Mouse (Mus musculus) hindlimb bud, embryonic 11.5 days (tissue): ENCODE measurements at regions not wholly inside any gene's neighbourhood (a gene's known extent, or its start where the extent isn't known, plus 50 kb on each side); places are given as distances from the start of the nearest gene placed in this dataset.

Experiments
- DNase-seq: peaks from one replicate; pipeline ENCODE4 v3.0.0-alpha.2; 2012; ENCODE audit warnings: low read depth, low spot score; ENCODE audit errors: extremely low spot score

DNA sequence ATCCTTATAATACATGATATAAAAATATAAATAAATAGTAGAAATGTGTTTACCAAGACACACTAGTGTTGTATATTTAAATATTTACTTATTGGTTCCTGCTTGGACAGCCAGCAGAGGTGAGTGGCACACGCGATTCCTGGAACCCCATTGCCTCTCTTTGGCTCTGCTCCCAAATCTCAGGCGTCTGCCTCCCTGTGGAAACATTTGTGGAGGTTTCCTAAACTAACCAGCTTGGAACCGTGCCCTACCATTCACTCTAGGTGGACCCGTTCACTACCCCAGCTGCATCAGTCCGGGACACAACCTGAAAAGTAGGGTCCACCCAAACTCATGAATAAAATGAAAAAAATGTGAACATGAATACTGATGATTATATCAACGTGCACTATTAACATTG is 404.0 kb upstream of the Defb41 start:
- no peak for DNase-seq

DNA sequence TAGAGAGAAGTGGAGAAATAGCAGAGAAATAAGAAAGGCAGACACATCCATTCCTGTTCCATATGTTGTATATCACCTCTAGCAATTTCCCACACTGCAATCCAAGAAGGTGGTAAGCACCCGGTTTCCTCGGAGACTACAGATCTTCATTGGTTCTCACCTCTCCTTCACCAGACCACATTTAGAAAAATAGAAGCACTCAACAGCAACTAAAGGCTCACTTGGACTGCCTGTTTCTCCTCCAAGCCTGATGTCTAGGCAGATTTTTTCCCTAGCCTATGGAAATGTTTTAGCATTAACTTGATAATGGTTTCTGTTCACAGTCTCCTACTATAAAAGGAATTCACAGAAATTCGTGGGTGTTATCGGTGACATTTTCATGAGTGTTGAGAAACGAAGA is 403.3 kb upstream of the Defb41 start:
- no peak for DNase-seq

DNA sequence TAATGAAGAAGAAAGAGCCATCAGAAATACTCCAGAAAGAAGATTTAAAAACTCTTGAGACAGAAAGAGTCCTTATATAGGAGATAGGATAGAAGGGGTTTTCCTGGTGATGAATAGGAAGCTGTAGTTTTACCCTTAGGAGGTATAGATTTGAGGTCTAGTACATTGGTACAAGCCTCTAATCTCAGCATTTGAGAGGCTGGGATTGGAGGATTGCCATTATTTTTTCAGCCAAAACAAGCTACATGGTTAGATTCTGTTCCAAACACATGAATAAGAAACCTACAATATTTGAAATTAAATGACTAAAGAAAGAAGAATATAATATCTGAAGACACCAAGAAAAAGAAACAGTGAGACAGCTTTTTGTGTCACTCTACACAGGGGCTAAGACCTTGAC is 375.9 kb upstream of the Defb41 start:
- no peak for DNase-seq

DNA sequence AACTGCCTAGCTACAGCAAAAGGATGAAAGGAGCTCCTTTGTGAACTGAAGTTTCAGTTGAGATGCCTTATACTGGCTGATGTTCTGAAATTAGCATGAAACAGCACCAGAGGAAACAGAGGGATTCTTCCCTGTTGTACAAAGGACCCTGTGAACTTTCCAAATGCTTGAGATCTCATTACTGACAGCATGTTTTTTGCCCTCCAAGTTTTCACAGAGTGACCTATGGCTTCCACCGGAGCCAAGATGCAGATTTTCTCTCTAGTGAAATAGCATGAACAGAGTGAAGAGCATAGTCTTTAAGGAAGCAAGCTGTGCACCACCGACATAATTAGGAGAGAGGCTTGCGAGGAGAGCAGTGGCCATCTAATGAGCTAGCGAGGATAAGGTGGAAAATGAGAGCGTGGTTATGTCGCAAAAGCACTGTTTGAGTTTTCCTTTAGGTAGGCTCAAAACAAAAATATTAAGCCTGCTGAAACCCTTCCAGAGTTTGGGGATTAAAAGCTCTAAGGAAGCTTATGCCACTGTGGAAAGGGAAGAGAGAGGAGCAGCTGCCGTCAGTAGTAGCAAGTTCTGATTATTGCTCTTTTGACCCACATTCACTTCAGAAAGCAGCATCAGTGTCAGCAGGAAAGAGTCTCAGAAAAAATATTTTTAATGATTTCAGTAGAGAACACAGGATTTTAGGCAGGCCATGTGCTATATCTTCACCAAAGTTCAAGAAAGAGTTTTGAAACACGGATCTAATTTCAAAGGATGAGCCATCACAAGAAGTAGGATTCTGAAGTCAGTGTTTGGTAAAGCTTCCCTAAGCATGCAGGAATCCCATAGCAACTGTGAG is 374.7 kb upstream of the Defb41 start:
- DNase-seq, result no peak

DNA sequence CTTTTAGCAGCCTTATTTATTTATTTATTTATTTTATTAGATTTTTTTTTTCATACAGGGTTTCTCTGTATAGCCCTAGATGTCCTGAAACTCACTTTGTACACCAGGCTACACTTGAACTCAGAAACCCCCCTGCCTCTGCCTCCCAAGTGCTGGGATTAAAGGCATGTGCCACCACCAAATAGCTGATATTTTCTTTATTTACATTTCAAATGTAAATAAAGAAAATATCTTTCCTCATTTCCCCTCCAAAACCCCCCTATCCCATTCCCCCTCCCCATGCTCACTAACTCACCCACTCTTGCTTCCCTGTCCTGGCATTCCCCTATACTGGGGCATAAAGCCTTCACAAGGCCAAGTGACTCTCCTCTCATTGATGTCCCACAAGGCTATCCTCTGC is 372.4 kb upstream of the Defb41 start:
- DNase-seq, result no peak

DNA sequence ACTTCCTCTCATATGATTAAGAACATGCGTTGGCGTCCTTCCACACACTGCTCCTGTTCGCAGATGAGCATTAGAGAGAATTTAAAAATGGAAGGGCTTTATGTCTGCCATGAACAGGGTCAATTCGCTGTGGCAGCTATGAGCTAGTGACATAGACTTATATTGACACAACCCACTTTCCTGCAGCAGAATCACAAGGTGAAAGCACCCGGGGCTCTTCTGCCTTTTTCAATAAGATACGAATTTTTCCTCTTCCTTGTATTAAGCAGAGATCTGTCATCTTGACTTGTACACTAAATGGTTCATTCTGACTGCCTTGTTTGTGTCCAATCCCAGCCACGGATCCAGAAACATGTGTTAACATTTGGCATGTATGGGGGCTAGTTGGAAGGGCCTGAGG is 345.3 kb upstream of the Defb41 start:
- no peak for DNase-seq

DNA sequence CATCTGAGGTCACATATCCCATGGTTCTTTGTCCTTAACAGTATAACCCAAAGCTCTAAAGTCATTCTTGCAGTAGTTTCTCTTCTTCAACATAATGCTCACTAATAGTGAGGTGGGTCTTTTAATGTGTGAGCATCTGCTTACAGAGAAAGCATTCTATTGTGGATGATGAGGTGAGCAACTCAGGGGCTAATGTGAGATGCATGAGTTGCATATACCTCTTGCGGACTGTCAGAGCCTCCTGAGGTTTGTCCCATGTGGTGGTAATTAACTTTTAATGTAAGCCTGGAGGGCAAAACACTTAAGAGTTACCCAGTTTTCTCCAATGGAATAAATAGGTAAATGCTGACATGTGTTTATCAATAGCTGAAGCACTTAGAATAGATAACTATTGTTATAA is 334.9 kb upstream of the Defb41 start:
- DNase-seq, result no peak

DNA sequence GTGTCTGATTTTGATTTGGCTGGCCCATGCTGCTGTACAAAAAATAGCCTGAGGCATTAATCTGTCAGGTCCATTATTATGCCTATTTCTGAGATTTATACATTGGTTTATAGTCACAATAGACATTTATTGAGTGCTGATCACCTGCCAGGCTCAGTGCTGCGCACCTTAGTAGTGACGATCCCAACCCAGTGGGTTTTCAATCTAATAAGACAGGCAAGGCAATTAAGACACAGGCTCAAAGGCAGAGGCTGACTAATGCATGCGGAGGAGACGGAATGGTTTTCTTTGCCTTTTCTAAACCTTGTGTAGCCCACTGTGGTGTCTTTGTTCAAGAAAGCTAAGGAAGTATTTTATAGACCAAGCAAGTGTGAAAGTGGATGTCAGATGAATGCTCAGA is 334.0 kb upstream of the Defb41 start:
- DNase-seq, result no peak

DNA sequence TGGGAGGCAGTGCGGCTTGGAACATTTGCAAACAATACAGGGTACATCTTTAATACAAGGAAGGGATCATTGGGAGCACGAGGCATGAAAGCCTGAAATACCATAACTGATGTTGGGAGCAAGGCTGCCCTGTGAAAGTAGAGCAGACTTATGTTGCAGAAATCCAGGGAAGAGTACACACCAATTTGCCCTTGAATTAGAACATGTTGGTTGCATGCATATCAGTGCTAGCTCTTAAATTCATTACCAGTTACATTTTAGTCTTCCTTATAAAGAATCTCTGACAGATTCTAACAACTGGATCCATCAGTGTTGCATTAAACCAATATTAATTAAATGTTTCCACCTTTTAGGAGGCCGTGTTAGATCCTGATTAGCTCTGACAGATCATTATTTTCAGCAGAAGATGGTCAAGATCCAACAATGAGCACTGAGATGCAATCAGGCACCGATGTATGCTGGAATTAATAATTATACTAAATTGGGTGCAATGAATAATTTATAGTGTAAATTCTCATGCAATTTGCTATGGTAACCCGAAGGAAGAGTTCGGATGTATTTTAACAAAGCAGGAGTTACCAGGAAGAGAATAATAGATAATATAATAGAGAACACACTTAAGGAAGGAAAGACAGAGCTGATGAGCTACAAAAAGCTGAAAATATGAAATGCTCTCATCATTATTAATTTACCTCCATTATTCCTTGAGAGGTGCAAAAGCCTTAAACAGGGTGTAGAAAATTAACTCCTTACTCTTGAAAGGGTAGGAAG is 318.6 kb upstream of the Defb41 start:
- no peak for DNase-seq

DNA sequence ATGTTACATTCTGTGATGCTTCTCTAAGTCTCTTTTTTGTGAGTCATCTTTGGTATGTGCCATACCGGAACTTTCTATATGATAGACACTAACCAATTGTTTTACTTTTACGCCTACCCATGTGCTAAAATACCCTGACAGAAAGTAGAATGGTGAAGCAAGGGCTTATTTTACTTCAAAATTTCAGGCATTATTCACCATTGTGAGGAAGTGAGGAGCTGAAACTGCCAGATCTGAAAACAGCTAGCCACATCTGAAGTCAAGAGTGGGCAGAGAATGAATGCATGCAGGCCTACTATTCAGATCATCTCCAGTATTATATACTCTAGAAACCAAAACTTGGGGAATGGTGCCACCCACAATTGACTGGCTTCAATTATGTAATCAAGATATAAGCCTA is 313.7 kb upstream of the Defb41 start:
- DNase-seq, result no peak

DNA sequence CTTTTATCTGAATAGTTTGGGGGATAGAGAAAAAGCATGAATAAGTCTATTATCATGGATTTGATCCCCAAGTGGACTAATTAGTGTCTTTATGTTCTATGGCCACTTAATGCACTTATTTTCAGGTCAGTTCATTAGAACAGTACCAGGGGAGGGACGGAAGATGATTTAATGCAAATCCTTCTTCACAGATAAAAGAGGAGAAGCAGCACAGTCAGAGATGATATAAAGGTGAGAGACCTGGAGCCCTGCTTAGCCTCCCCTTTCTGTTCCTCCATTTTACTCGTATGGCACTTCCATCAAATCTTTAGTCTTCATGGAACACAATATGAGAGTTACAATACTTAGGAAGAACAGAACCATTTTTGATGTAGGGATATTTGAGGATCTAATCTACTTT is 302.1 kb upstream of the Defb41 start:
- no peak for DNase-seq

DNA sequence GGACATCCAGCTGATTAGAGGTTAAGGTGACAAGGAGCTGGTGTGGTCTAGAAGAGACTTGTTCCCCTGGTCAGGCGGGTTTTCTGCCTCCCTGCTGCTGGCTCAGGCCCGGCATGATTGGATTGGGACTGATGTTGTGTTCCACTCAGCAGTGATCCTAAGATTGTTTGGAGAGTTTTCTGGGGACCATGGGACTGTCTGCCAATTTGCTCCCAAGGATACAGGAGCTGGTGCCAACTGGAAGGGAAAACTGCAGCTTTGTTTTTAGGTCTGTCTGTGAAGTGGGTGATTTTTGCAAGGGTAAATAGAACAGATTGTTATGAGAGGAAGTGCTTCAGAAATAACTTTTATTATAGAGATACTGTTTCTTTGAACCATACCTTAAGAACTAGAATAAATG is 286.3 kb upstream of the Defb41 start:
- no peak for DNase-seq

DNA sequence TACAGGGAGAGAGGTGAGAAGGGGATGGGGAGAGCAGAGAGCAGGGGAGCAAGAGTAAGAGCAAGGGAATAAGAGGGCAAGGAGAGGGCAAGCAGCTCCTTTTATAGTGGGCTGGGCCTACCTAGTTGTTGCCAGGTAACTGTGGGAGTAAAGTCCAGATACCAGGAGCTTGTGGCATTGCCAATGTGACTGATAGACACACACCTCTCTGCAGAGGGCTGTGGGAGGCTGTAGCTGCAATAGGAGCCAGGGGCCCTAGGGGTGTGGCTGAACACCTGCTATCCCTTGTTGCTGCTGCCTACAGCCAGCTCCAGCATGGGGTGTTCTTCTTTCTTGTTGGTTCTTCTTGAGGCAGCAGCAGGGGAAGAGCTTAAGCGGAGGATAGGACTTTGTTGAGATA is 266.8 kb upstream of the Defb41 start:
- no peak for DNase-seq

DNA sequence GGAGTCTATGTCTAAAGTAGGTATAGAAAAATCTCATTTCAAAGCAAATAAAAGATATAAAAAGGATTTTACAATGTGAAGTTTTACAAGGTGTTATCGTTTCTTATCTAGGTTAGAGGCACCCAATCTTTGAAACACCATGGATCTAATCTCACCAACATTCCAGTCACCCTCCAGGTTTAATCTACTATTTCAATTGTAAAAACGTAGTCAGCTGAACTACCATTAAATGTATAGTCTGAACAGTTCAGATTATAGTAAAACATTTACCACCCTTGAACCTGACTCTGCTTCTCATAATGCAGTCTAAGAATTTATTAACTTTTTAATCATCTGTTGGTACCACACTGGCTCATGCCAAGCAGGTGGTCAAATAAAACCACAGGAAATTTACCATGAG is 259.5 kb upstream of the Defb41 start:
- DNase-seq, result no peak

DNA sequence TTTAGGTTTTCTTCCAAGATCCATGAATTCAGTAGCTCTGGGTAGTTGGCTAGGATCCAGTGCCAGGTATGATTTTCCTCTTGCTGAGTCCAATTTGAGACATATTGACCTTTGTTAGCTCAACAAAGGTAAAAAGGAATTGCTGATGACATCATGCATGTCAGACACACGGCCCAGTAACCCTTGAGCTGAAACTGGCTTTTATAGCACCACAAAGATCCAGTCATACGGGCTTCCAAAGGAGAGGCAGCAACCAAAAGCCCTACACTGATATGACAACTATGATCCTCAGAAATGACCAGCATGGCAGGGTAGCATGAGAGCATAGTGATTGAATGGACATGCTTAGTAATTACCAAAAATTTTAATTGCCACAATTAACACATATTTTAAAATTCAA is 258.0 kb upstream of the Defb41 start:
- DNase-seq, result no peak

DNA sequence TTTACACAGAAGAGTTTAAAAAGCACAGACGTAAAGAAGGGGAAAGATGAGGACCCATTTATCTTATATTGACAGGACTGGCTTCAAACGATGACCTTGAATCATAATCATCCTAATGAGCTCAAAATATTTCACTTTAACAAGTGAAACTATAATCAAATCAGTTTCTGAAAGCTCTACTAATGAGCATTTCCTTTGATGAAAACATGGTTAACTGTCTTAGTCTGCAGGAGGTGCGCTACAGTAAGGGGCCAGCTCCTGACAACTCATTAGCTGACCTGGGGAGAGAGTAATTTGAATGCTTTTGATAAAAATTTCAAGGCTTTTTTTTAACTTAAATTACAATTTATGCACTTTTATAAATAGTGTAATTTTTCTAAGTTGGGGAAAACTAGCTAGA is 247.8 kb upstream of the Defb41 start:
- no peak for DNase-seq

DNA sequence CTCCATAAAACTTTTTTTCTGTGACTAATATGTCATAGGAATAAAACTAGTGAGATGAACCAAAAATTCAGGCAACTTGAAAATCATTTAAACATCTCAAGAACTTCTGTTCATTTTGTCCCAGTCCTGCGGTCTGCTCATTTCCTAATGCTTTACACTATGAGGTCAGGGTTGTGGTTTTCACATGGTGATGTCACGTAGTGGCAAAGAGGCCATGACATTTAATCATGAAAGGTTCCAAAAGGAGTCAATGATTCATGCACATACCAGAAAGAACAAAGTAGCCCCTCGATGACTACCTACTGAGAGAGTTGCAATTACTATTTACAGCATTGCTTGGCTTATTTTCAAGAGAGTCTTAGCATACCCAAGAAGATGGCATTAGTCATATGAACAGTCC is 233.6 kb upstream of the Defb41 start:
- no peak for DNase-seq

DNA sequence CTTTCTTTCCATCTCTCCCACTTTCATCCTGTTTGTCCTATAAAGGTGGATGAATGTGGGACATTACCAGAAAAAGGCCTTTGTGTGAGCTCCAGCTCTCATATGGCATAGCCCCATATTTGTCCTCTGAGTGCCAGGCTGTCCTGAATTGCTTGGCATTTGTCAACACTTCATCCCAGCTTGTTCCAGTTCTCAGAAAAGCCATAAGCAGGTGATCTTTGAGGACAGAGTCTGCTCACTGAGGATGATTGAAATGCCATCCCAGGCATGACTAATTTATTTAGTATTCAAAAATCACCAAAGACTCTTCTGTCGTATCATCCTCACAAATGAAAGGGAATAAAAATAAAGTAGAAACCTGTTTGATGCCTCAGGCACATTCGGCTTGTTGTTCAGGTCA is 203.6 kb upstream of the Defb41 start:
- DNase-seq, result no peak

DNA sequence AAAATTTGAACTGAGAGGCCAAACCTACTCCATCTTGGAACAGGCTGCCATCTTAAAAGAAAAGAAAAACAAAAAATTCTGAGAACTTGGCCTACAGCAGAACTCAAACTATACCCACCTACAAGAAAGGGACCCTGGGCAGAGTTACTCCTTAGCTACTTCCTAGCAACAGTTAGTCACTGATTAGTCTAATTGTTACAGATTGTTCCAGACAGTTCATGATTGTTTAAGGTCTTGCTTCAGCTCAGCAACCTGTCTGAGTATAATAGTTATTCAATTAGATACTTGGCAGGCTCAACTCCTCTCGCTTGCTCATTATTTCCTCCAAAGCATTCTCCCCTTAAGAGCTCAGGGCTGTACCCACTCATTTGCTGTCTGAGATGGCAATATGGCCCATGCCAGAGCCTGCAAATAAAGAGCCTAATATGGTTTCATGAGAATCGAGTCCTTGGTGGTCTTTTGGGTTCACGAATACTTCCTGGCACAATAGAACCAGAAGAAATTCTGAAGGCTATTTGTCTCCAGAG is 200.4 kb upstream of the Defb41 start:
- DNase-seq, result no peak

DNA sequence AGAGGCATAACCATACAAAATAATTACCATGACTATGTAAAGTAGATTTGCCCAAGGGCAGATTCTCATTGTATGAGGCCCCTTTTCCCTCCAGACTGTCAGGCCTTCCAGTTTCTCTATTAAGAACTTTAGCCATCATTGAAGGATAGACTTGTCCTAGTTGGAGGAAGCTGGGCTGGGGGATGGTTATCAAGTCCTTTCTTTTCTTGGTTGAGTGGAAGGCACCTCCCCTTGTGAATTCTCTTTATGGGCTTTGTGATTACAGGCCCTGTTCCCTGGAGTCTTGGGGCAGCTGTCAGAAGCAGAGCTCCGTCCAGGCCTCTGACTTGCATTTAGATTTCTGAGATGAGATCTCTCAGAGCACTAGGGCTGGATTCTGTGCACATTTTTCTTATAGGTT is 198.3 kb upstream of the Defb41 start:
- no peak for DNase-seq

DNA sequence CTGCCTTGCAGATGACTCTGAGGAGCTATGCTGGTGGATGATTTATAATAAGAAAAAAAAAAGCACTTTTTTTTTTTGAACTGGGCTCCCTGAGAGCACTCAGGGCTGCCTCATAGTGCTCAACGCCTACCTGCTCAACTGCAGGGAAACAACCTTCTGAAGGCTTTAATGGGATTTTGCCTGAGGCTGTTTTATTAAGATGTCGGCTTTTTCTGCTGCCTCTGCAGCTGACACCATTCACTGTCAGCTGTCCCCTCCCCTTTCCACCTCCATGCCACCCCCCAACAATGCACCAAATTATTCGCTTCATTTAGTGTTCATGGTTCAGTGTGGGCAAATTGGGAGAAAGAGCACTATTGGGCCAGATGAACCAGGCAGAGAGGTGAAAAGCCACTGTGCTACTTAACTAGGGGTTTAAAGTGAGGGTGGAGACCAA is 151.4 kb upstream of the Defb41 start:
- DNase-seq, result no peak

DNA sequence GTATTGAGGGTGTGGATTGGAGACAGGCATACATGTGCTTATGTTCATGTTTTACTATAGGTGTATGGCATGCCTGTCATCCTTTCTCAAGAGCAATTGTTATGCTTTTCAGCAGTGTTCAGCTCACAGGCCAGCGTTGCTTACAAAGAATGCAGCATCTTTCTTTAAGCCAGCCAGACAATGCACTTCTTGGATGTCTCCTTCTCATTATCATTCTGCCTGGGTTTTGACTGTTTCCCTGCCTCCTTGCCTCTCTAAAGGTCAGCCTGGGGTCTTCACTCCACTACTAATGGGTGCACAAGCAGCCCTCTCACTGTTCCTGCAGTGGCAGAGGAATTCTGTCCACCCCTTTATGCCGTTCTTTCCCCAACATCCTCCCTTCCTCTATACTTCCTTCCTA is 150.9 kb upstream of the Defb41 start:
- no peak for DNase-seq
